Mouse (Mus musculus) E14TG2a.4 (cell line): ENCODE measurements around the gene Egfr.

Source experiments
- CTCF ChIP-seq: conservative IDR thresholded peaks from 2 replicates; pipeline ENCODE4 v1.5.1; 2014; ENCODE audit warnings: low read length
- NANOG ChIP-seq: IDR thresholded peaks from 2 replicates; pipeline ENCODE4 v1.6.1; 2014; ENCODE audit warnings: borderline replicate concordance, low read length, mixed read lengths
- POU5F1 ChIP-seq: IDR thresholded peaks from 2 replicates; pipeline ENCODE4 v1.6.1; 2014; ENCODE audit warnings: low read length, borderline replicate concordance

- TF ChIP-seq CTCF: no peak
- no peak for TF ChIP-seq POU5F1
- TF ChIP-seq NANOG: no peak
Measured at GRCm38 (mm10) chr11:16800507-16800906, 48.5 kb downstream of the Egfr start.
